Mouse (Mus musculus) large intestine, adult 2 months (tissue): ENCODE data around the gene Mki67. TPM values are rescaled to one million over a fixed set of nuclear protein-coding genes. Genes with fewer than 3 reads are reported as not detected.

Experiments used
- DNase-seq: peaks from one replicate; pipeline ENCODE4 v3.0.0-alpha.2; 2012; ENCODE audit warnings: low read depth, low spot score
- WGBS: fragments of 180-500 bp; shearing (Covaris S2); methylation state at CpG from one replicate; pipeline ENCODE4 v1.1.7; 2018; 5-methylcytosine and 5-hydroxymethylcytosine counted together
- polyA plus RNA-seq: library from polyadenylated mRNA; depleted of rRNA; stranded (reverse); fragments of >200 nt; gene quantifications from 2 replicates; pipeline ENCODE4 v1.2.3, GENCODE M21; 2012; rRNA removed

Mki67 gene
- polyA plus RNA-seq, result 4.5 and 7.9 TPM in 2 replicates

- WGBS, result under 1% methylated on average over 82 of the region's 82 CpGs
- DNase-seq, result no peak
Observed at GRCm38 (mm10) chr7:135715642-135716444, at the start of gene Mki67. Gene Mki67 (minus strand): TSS chr7:135716361.

GRCm38 (mm10) chr7:135763311-135763710 is 47.1 kb upstream of the Mki67 start:
- DNase-seq, result no peak
- 24% methylated on average over 2 of the region's 2 CpGs for WGBS

- DNase-seq, result no peak
- WGBS, result 82% methylated on average over 12 of the region's 12 CpGs
Observed at GRCm38 (mm10) chr7:135758754-135759510, 42.8 kb upstream of the Mki67 start.

- WGBS, result 56% methylated on average over 4 of the region's 4 CpGs
- DNase-seq, result no peak
Observed at GRCm38 (mm10) chr7:135758171-135758570, 42.0 kb upstream of the Mki67 start.

GRCm38 (mm10) chr7:135756984-135757586 is 40.9 kb upstream of the Mki67 start:
- DNase-seq, result no peak
- WGBS, result 79% methylated on average over 6 of the region's 6 CpGs

- peak; percentile 32 for DNase-seq
- WGBS, result 9% methylated on average over 6 of the region's 6 CpGs
Observed at GRCm38 (mm10) chr7:135748986-135749385, 32.8 kb upstream of the Mki67 start.

- peak; percentile 36 for DNase-seq
- whole genome bisulfite sequencing, result 25% methylated on average over 2 of the region's 2 CpGs
Observed at GRCm38 (mm10) chr7:135747072-135747471, 30.9 kb upstream of the Mki67 start.

- WGBS, result 34% methylated on average over 6 of the region's 6 CpGs
- no peak for DNase-seq
Observed at GRCm38 (mm10) chr7:135746528-135746927, 30.4 kb upstream of the Mki67 start.

GRCm38 (mm10) chr7:135745091-135745490 is 28.9 kb upstream of the Mki67 start:
- no peak for DNase-seq
- 60% methylated on average over 2 of the region's 2 CpGs for WGBS

GRCm38 (mm10) chr7:135740453-135740852 is 24.3 kb upstream of the Mki67 start:
- 53% methylated on average over 3 of the region's 3 CpGs for WGBS
- no peak for DNase-seq

- 41% methylated on average over 3 of the region's 3 CpGs for WGBS
- DNase-seq, result no peak
Observed at GRCm38 (mm10) chr7:135736581-135736886, 20.4 kb upstream of the Mki67 start.

- 6% methylated on average over 31 of the region's 31 CpGs for WGBS
- peak; percentile 85 for DNase-seq
Observed at GRCm38 (mm10) chr7:135735691-135736580, 19.8 kb upstream of the Mki67 start.

GRCm38 (mm10) chr7:135734911-135735646 is 18.9 kb upstream of the Mki67 start:
- 24% methylated on average over 9 of the region's 9 CpGs for WGBS
- no peak for DNase-seq

GRCm38 (mm10) chr7:135734379-135734778 is 18.2 kb upstream of the Mki67 start:
- DNase-seq, result no peak
- 92% methylated on average over 5 of the region's 5 CpGs for WGBS

GRCm38 (mm10) chr7:135728038-135728437 is 11.9 kb upstream of the Mki67 start:
- no peak for DNase-seq
- WGBS, result 67% methylated on average over 12 of the region's 12 CpGs

GRCm38 (mm10) chr7:135726707-135727106 is 10.5 kb upstream of the Mki67 start:
- 74% methylated on average over 1 of the region's 1 CpGs for WGBS
- DNase-seq, result no peak

- 18% methylated on average over 6 of the region's 6 CpGs for WGBS
- no peak for DNase-seq
Observed at GRCm38 (mm10) chr7:135723672-135724341, 7.6 kb upstream of the Mki67 start.

- WGBS, result 75% methylated on average over 6 of the region's 6 CpGs
- DNase-seq, result no peak
Observed at GRCm38 (mm10) chr7:135722011-135722838, 6.1 kb upstream of the Mki67 start.
